Mouse (Mus musculus) limb, embryonic 11.5 days (tissue): ENCODE measurements around the gene Tiparp. TPM values are rescaled to one million over a fixed set of nuclear protein-coding genes. Genes with fewer than 3 reads are reported as not detected.

Experiments
- ATAC-seq: fragments of 200-750 bp; cut with Nextera tagmentation; 2 replicates; pipeline ENCODE4 v1.8.0; 2017; ENCODE audit warnings: low read depth; ENCODE audit not compliant: insufficient number of reproducible peaks, low FRiP score, low TSS enrichment
- DNase-seq: peaks from one replicate; pipeline ENCODE4 v3.0.0-alpha.2; 2015; ENCODE audit warnings: low spot score
- H3K27ac ChIP-seq: fragments of 300-500 bp; sonication (generic); replicated peaks from 2 replicates; pipeline ENCODE4 v1.5.1; 2014; ENCODE audit warnings: low read depth, mild to moderate bottlenecking, low read length
- H3K27me3 ChIP-seq: fragments of 300-500 bp; sonication (generic); 2 replicates; pipeline ENCODE4 v1.6.1; 2014; ENCODE audit warnings: mild to moderate bottlenecking, low read length, mixed read lengths; ENCODE audit not compliant: control insufficient read depth, insufficient read depth
- H3K36me3 ChIP-seq: fragments of 300-500 bp; sonication (generic); 2 replicates; pipeline ENCODE4 v1.6.1; 2014; ENCODE audit warnings: mild to moderate bottlenecking, low read length, moderate library complexity, mixed read lengths; ENCODE audit not compliant: control insufficient read depth, insufficient read depth
- H3K4me1 ChIP-seq: fragments of 300-500 bp; sonication (generic); 2 replicates; pipeline ENCODE4 v1.6.1; 2014; ENCODE audit warnings: low read length, mixed read lengths; ENCODE audit not compliant: control insufficient read depth, insufficient read depth
- H3K4me2 ChIP-seq: fragments of 300-500 bp; sonication (generic); 2 replicates; pipeline ENCODE4 v1.6.1; 2014; ENCODE audit warnings: low read depth, mild to moderate bottlenecking, moderate library complexity; ENCODE audit not compliant: severe bottlenecking
- H3K4me3 ChIP-seq: fragments of 300-500 bp; sonication (generic); 2 replicates; pipeline ENCODE4 v1.5.1; 2014; ENCODE audit warnings: low read depth, low read length
- H3K9ac ChIP-seq: fragments of 300-500 bp; sonication (generic); 2 replicates; pipeline ENCODE4 v1.6.1; 2014; ENCODE audit warnings: mild to moderate bottlenecking, low read length
- H3K9me3 ChIP-seq: fragments of 300-500 bp; sonication (generic); 2 replicates; pipeline ENCODE4 v1.6.1; 2016; ENCODE audit warnings: low read length; ENCODE audit not compliant: control insufficient read depth
- WGBS: fragments of 180-500 bp; shearing (Covaris S2); extraction: QIAGEN DNeasy Blood & Tissue Kit; methylation state at CpG from one replicate; pipeline ENCODE4 v1.1.7; 2014; 5-methylcytosine and 5-hydroxymethylcytosine counted together
- polyA plus RNA-seq: library from polyadenylated mRNA; unstranded; fragments of >200 nt; fragmentation: Nextera tagmentation; extraction: Ambion mirVana; gene quantifications from 2 replicates; pipeline ENCODE4 v1.2.1, GENCODE M21; 2014

The Tiparp gene
- polyA plus RNA-seq, 1 experiment from 2014 or later, result 44.3 TPM

GRCm38 (mm10) chr3:65534488-65534887, 6.3 kb downstream of the Tiparp start:
- WGBS, result 35% methylated on average over 2 of the region's 2 CpGs

GRCm38 (mm10) chr3:65535087-65535761, 7.0 kb downstream of the Tiparp start:
- no peak overlapping the region for H3K9ac ChIP-seq
- H3K27me3 ChIP-seq, result no peaks in the 10 kb centered on the region
- no peaks in the 10 kb centered on the region for H3K36me3 ChIP-seq

More at GRCm38 (mm10) chr3:65534488-65534887, 6.3 kb downstream of the Tiparp start:
- Histone ChIP-seq H3K27ac (no peak overlapping the region), H3K9ac (no peak overlapping the region), H3K36me3 (no peaks in the 10 kb centered on the region), H3K4me2 (no peak overlapping the region), H3K27me3 (no peaks in the 10 kb centered on the region), H3K4me1 (no peaks in the 10 kb centered on the region), H3K4me3 (no peak overlapping the region), H3K9me3 (no peaks in the 10 kb centered on the region)
- ATAC-seq (no peak), DNase-seq (no peak)

GRCm38 (mm10) chr3:65537288-65537687, 9.1 kb downstream of the Tiparp start:
- ATAC-seq, result no peak
- Histone ChIP-seq H3K36me3 (no peaks in the 10 kb centered on the region), H3K4me2 (no peak overlapping the region), H3K4me1 (no peaks in the 10 kb centered on the region), H3K9ac (no peak overlapping the region), H3K27me3 (no peaks in the 10 kb centered on the region), H3K4me3 (no peak overlapping the region), H3K27ac (no peak overlapping the region), H3K9me3 (no peaks in the 10 kb centered on the region)
- no peak for DNase-seq
- WGBS, result 92% methylated on average over 1 of the region's 1 CpGs

More at GRCm38 (mm10) chr3:65535087-65535761, 7.0 kb downstream of the Tiparp start:
- no peak for ATAC-seq
- Histone ChIP-seq H3K9me3 (no peaks in the 10 kb centered on the region), H3K27ac (no peak overlapping the region), H3K4me1 (no peaks in the 10 kb centered on the region), H3K4me2 (no peak overlapping the region), H3K4me3 (no peak overlapping the region)
- no peak for DNase-seq

- Histone ChIP-seq H3K9ac (no peak overlapping the region), H3K36me3 (no peaks in the 10 kb centered on the region), H3K4me2 (no peak overlapping the region), H3K27me3 (no peaks in the 10 kb centered on the region), H3K27ac (no peak overlapping the region), H3K4me1 (no peaks in the 10 kb centered on the region), H3K4me3 (no peak overlapping the region), H3K9me3 (no peaks in the 10 kb centered on the region)
- ATAC-seq (no peak), DNase-seq (no peak)
- WGBS, result 82% methylated on average over 6 of the region's 6 CpGs
Measured at GRCm38 (mm10) chr3:65540906-65541551, 12.8 kb downstream of the Tiparp start.

GRCm38 (mm10) chr3:65541552-65541935, 13.3 kb downstream of the Tiparp start:
- ATAC-seq (no peak), DNase-seq (no peak)
- Histone ChIP-seq H3K36me3 (no peaks in the 10 kb centered on the region), H3K4me2 (no peak overlapping the region), H3K4me1 (no peaks in the 10 kb centered on the region), H3K9ac (no peak overlapping the region), H3K27ac (no peak overlapping the region), H3K9me3 (no peaks in the 10 kb centered on the region), H3K4me3 (no peak overlapping the region), H3K27me3 (no peaks in the 10 kb centered on the region)
- 61% methylated on average over 4 of the region's 4 CpGs for WGBS

- Histone ChIP-seq H3K4me3 (no peak overlapping the region), H3K36me3 (no peaks in the 10 kb centered on the region), H3K4me1 (no peaks in the 10 kb centered on the region), H3K4me2 (no peak overlapping the region), H3K9ac (no peak overlapping the region), H3K27ac (no peak overlapping the region), H3K9me3 (no peaks in the 10 kb centered on the region), H3K27me3 (no peaks in the 10 kb centered on the region)
- DNase-seq, result no peak
- ATAC-seq, result no peak
- WGBS, result 81% methylated on average over 6 of the region's 6 CpGs
Measured at GRCm38 (mm10) chr3:65549785-65550184, 21.6 kb downstream of the Tiparp start.

- Histone ChIP-seq H3K4me1 (no peaks in the 10 kb centered on the region), H3K27ac (no peak overlapping the region), H3K4me3 (no peak overlapping the region), H3K36me3 (no peaks in the 10 kb centered on the region), H3K27me3 (no peaks in the 10 kb centered on the region), H3K9me3 (no peaks in the 10 kb centered on the region), H3K4me2 (no peak overlapping the region), H3K9ac (no peak overlapping the region)
- WGBS, result 91% methylated on average over 5 of the region's 5 CpGs
- ATAC-seq (no peak), DNase-seq (no peak)
Measured at GRCm38 (mm10) chr3:65551065-65551464, 22.9 kb downstream of the Tiparp start.

GRCm38 (mm10) chr3:65554633-65555032, 26.4 kb downstream of the Tiparp start:
- 94% methylated on average over 2 of the region's 2 CpGs for WGBS
- DNase-seq, result no peak
- no peak overlapping the region for H3K9ac ChIP-seq
- H3K27ac ChIP-seq, result no peak overlapping the region
- H3K27me3 ChIP-seq, result no peaks in the 10 kb centered on the region
- no peak overlapping the region for H3K4me3 ChIP-seq
- ATAC-seq, result no peak
- H3K4me1 ChIP-seq, result no peaks in the 10 kb centered on the region
- H3K36me3 ChIP-seq, result no peaks in the 10 kb centered on the region
- H3K4me2 ChIP-seq, result no peak overlapping the region
- H3K9me3 ChIP-seq, result no peaks in the 10 kb centered on the region
